Mouse (Mus musculus) inflammation-experienced regulatory T-cells, adult 6 months (primary cell): ENCODE measurements around the gene Gm5426. TPM values are rescaled to one million over a fixed set of nuclear protein-coding genes. Genes with fewer than 3 reads are reported as not detected.

Experiments used
- polyA plus RNA-seq, 3 experiments: library from polyadenylated mRNA; unstranded; fragments of 100-300 nt; shearing (Covaris generic); gene quantifications; one replicate each; pipeline ENCODE4 v1.2.1; 2017

The Gm5426 gene
- polyA plus RNA-seq, 3 experiments from 2014 or later = 1.9 TPM; not detected in 2

Other genes starting within 250 kb of the Gm5426 start
- gene Eea1, start 196.0 kb upstream of the Gm5426 start, polyA plus RNA-seq = 10 to 100 TPM; 30.0 to 32.5 (median 31.7) TPM